Mouse (Mus musculus) hematopoietic stem cell, adult 5-6 weeks (primary cell): Measurements from ENCODE around the gene Vmn1r229. TPM values are rescaled to one million over a fixed set of nuclear protein-coding genes. Genes with fewer than 3 reads are reported as not detected.

Experiments
- ATAC-seq, 2 experiments: fragments of 125-278 bp in 1 of 2; replicated peaks in 1 of 2; 2 replicates each; pipeline ENCODE4 v1.8.0; 2016 to 2017; ENCODE audit warnings: inconsistent platforms in 2 of 2, mild to moderate bottlenecking in 2 of 2, moderate number of reproducible peaks in 2 of 2, low read depth in 1 of 2, moderate TSS enrichment in 1 of 2; ENCODE audit not compliant: low FRiP score in 2 of 2, poor library complexity in 2 of 2, severe bottlenecking in 2 of 2, insufficient read depth in 1 of 2, low TSS enrichment in 1 of 2
- total RNA-seq: library from RNA; stranded (forward); fragments of 172-1452, 232-1000 nt; gene quantifications from 2 replicates; pipeline ENCODE4 v1.2.3, GENCODE M21; 2017

Vmn1r229 gene
- not detected in 2 replicates for total RNA-seq

GRCm38 (mm10) chr17:20811255-20811654 is at the start of gene Vmn1r229:
TSS of gene Vmn1r229 (plus strand) at chr17:20811555.
- ATAC-seq, result no peak

GRCm38 (mm10) chr17:20786057-20786456 is 25.3 kb upstream of the Vmn1r229 start, which contains the start of gene Vmn1r228:
TSS of gene Vmn1r228 (minus strand) at chr17:20786157.
- no peak for ATAC-seq

GRCm38 (mm10) chr17:20840144-20840543 is 28.8 kb downstream of the Vmn1r229 start, which contains the start of gene Vmn1r230:
TSS of gene Vmn1r230 (plus strand) at chr17:20840444.
- ATAC-seq, result no peak

Other genes starting within 250 kb of the Vmn1r229 start
- not detected in 2 replicates for gene Vmn2r109, start 246.8 kb upstream of the Vmn1r229 start, total RNA-seq
- gene Vmn2r110, start 215.1 kb upstream of the Vmn1r229 start, total RNA-seq, result not detected in 2 replicates
- not detected in 2 replicates for gene Fpr-rs3, start 186.7 kb upstream of the Vmn1r229 start, total RNA-seq
- not detected in 2 replicates for gene Vmn1r226, start 128.7 kb upstream of the Vmn1r229 start, total RNA-seq
- gene Vmn1r227, start 81.7 kb upstream of the Vmn1r229 start, total RNA-seq, result not detected in 2 replicates
- gene Vmn1r228, start 25.4 kb upstream of the Vmn1r229 start, total RNA-seq, result not detected in 2 replicates
- gene Vmn1r230, start 28.9 kb downstream of the Vmn1r229 start, total RNA-seq, result not detected in 2 replicates
- not detected in 2 replicates for gene Vmn1r231, start 93.5 kb downstream of the Vmn1r229 start, total RNA-seq
- gene Vmn1r232, start 108.2 kb downstream of the Vmn1r229 start, total RNA-seq, result not detected in 2 replicates
- 116 and 174 TPM in 2 replicates for gene Ppp2r1a, start 133.8 kb downstream of the Vmn1r229 start, total RNA-seq
- gene Vmn1r233, start 184.9 kb downstream of the Vmn1r229 start, total RNA-seq, result not detected in 2 replicates
- gene Zfp160, start 197.3 kb downstream of the Vmn1r229 start, total RNA-seq, result 14.4 and 34.7 TPM in 2 replicates